Mouse (Mus musculus): ENCODE measurements around the gene Htt. TPM values are rescaled to one million over a fixed set of nuclear protein-coding genes. Genes with fewer than 3 reads are reported as not detected.

The Htt gene
- polyA plus RNA-seq, 1 experiment, result 6.9 TPM

Other genes starting within 250 kb of the Htt start
- 4.3 and 4.8 TPM in 2 replicates for gene Tnip2, start 247.7 kb upstream of the Htt start, polyA plus RNA-seq (2012; ENCODE audit: insufficient read depth, insufficient read length, missing spikeins)
- 2.7 and 3.0 TPM in 2 replicates for gene Sh3bp2, start 235.9 kb upstream of the Htt start, polyA plus RNA-seq (2012; ENCODE audit: insufficient read depth, insufficient read length, missing spikeins)
- gene Add1, start 188.1 kb upstream of the Htt start, polyA plus RNA-seq (2012; ENCODE audit: insufficient read depth, insufficient read length, missing spikeins), result 62.4 and 72.7 TPM in 2 replicates
- gene Mfsd10, start 124.5 kb upstream of the Htt start, polyA plus RNA-seq (2012; ENCODE audit: insufficient read depth, insufficient read length, missing spikeins), result 6.1 and 8.3 TPM in 2 replicates
- 11.8 and 14.8 TPM in 2 replicates for gene Nop14, start 101.6 kb upstream of the Htt start, polyA plus RNA-seq (2012; ENCODE audit: insufficient read depth, insufficient read length, missing spikeins)
- 2.4 and 2.7 TPM in 2 replicates for gene Grk4, start 101.4 kb upstream of the Htt start, polyA plus RNA-seq (2012; ENCODE audit: insufficient read depth, insufficient read length, missing spikeins)
- 0.92 TPM in 1 of 2 replicates, not detected in the other for gene Msantd1, start 146.3 kb downstream of the Htt start, polyA plus RNA-seq (2012; ENCODE audit: insufficient read depth, insufficient read length, missing spikeins)
- 2.7 and 4.7 TPM in 2 replicates for gene Rgs12, start 187.7 kb downstream of the Htt start, polyA plus RNA-seq (2012; ENCODE audit: insufficient read depth, insufficient read length, missing spikeins)